Mouse (Mus musculus) ES-E14 (cell line): ENCODE measurements at regions not wholly inside any gene's neighbourhood (a gene's known extent, or its start where the extent isn't known, plus 50 kb on each side); places are given as distances from the start of the nearest gene placed in this dataset.
A peak's percentile ranks its signal among the peaks of the same experiment; 100 is the strongest.

Experiments
- DNase-seq: peaks from one replicate; pipeline ENCODE4 v3.0.0-alpha.2; 2013; ENCODE audit warnings: low read depth, low spot score
- H3K27ac ChIP-seq: 2 replicates; pipeline ENCODE4 v1.5.1; 2012; ENCODE audit warnings: low read depth, mild to moderate bottlenecking, low read length, moderate library complexity, mixed read lengths; ENCODE audit not compliant: poor library complexity, insufficient read depth, severe bottlenecking
- H3K36me3 ChIP-seq: 2 replicates; pipeline ENCODE4 v1.6.1; 2012; ENCODE audit warnings: mild to moderate bottlenecking, low read length, moderate library complexity, mixed read lengths; ENCODE audit not compliant: control insufficient read depth, poor library complexity, insufficient read depth, severe bottlenecking
- H3K4me1 ChIP-seq, 2 experiments: fragments of 150-350 bp in 1 of 2; sonication (generic) in 1 of 2; 2 replicates each; pipeline ENCODE4 v1.6.1; 2012; ENCODE audit warnings: low read length in 2 of 2, mild to moderate bottlenecking in 1 of 2, mixed read lengths in 1 of 2; ENCODE audit not compliant: control insufficient read depth in 2 of 2, insufficient read depth in 2 of 2, poor library complexity in 1 of 2
- H3K4me3 ChIP-seq, 2 experiments: fragments of 150-350 bp in 1 of 2; sonication (generic) in 1 of 2; 2 replicates each; pipeline ENCODE4 v1.5.1; 2012; ENCODE audit warnings: low read length in 2 of 2, low read depth in 1 of 2, mild to moderate bottlenecking in 1 of 2, mixed read lengths in 1 of 2; ENCODE audit not compliant: insufficient read depth in 1 of 2, poor library complexity in 1 of 2, severe bottlenecking in 1 of 2
- H3K9ac ChIP-seq: 2 replicates; pipeline ENCODE4 v1.6.1; 2012; ENCODE audit warnings: low read depth, mild to moderate bottlenecking, low read length, mixed read lengths; ENCODE audit not compliant: poor library complexity, insufficient read depth, severe bottlenecking
- H3K9me3 ChIP-seq: fragments of 150-350 bp; sonication (generic); 2 replicates; pipeline ENCODE4 v1.6.1; 2012; ENCODE audit warnings: low read depth, mild to moderate bottlenecking, low read length; ENCODE audit not compliant: control insufficient read depth, insufficient read depth
- CHD2 ChIP-seq: IDR thresholded peaks from 2 replicates; pipeline ENCODE4 v1.6.1; 2014; ENCODE audit warnings: mild to moderate bottlenecking, low read depth, low read length, inconsistent platforms
- HCFC1 ChIP-seq: IDR thresholded peaks from 2 replicates; pipeline ENCODE4 v1.6.1; 2012; ENCODE audit warnings: low read length, inconsistent platforms, borderline replicate concordance; ENCODE audit not compliant: insufficient read depth
- MAFK ChIP-seq: IDR thresholded peaks from 2 replicates; pipeline ENCODE4 v1.6.1; 2014; ENCODE audit warnings: mild to moderate bottlenecking, low read depth, low read length, inconsistent platforms; ENCODE audit not compliant: insufficient read depth
- ZC3H11A ChIP-seq: IDR thresholded peaks from 2 replicates; pipeline ENCODE4 v1.6.1; 2012; ENCODE audit warnings: low read depth, mild to moderate bottlenecking, inconsistent platforms, low read length, borderline replicate concordance
- ZNF384 ChIP-seq: IDR thresholded peaks from 2 replicates; pipeline ENCODE4 v1.6.1; 2012; ENCODE audit warnings: low read depth, low read length, inconsistent platforms
- in situ Hi-C, 2 experiments: fragments of 600-800 bp; cut with MboI; formaldehyde crosslinking; loops; one replicate each; pipeline ENCODE4 v1.15.1; 2025; ENCODE audit warnings: low sequenced_read_pairs in 2 of 2, inconsistent platforms in 1 of 2; ENCODE audit not compliant: unreplicated experiment in 2 of 2

DNA sequence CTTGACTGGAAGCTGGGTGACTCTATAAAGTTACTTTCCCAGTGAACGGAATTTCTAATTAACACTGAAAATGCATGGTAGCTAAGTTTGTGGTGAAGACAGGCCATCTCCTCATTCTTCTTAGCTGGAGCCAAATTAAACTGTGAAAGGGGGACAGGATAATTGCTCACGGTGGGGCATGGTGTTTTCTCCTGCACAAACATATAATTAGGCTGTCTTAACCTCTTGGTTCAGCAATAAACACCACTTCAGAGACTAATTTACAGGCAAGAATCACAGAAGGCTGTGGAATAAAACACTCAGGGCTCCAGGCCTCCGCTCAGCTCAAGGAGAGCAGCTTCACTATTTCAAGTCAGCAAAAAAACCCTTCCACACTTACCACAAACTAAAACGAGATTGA, 261.9 kb upstream of the Nt5e start:
- Histone ChIP-seq H3K9ac (no peak overlapping the region), H3K4me1 (peaks cover 0 to 14% of the 10 kb centered on the region in 2 experiments; a peak in 2 of 4 replicates), H3K36me3 (no peaks in the 10 kb centered on the region), H3K9me3 (no peaks in the 10 kb centered on the region), H3K27ac (no peak overlapping the region; the same call in 1 of the 2 replicates), H3K4me3 (no peak overlapping the region)
- DNase-seq, result no peak
- in situ Hi-C loops, result no loop called here
- TF ChIP-seq ZC3H11A (no peak), MAFK (no peak), HCFC1 (no peak)

DNA sequence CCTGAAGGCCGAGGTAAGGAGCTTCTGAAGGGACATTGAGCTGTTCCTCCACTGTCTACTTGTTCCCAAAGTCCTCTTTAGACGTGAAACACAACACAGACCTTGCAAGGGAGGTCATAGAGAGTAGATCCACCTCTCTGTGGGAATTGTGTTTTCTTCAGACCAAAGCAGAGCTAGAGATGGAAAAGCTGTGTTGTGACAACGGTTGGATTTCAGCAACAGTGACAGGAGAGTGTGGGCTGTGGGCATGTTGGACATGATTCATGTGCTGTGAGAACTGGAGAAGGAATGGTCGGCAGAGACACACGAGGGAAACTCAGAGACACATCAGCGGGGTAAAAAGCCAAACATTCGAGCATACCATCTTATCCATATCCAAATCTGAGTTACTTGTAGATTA, 261.2 kb upstream of the Nt5e start:
- Histone ChIP-seq H3K4me3 (no peak overlapping the region), H3K9ac (no peak overlapping the region), H3K4me1 (peaks cover 0 to 14% of the 10 kb centered on the region in 2 experiments; a peak in 2 of 4 replicates), H3K36me3 (no peaks in the 10 kb centered on the region), H3K9me3 (no peaks in the 10 kb centered on the region), H3K27ac (no peak overlapping the region)
- TF ChIP-seq ZC3H11A (no peak), MAFK (no peak), HCFC1 (no peak), ZNF384 (no peak), CHD2 (no peak)
- DNase-seq, result no peak
- in situ Hi-C loops, result no loop called here

DNA sequence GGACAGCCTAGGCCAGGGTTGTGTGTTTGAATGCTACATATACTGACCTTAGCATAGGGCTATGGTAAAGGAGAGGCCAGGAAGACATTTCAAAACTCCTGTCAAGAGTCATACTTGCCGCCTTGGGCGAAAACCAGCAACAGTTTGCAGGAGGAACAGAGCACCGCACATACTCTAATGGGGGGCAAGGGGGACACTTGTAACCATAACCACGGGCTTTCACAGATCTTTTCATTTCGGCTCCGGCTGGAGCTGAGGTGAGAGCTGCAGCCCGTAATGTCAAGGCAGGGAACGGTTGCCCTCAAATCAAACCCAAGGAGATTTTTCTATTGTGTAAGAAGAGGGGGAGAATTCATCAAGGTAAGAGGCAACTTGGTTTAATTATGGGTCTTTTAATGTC, 258.7 kb upstream of the Nt5e start:
- no peak overlapping the region for H3K9ac ChIP-seq
- H3K36me3 ChIP-seq, result no peaks in the 10 kb centered on the region
- H3K4me3 ChIP-seq, result no peak overlapping the region
- no peak for DNase-seq
- H3K9me3 ChIP-seq, result no peaks in the 10 kb centered on the region
- in situ Hi-C loops, result no loop called here
- TF ChIP-seq HCFC1 (no peak), ZC3H11A (no peak), CHD2 (no peak), MAFK (no peak), ZNF384 (no peak)
- H3K27ac ChIP-seq, result no peak overlapping the region
- peaks cover 0 to 14% of the 10 kb centered on the region in 2 experiments; a peak in 2 of 4 replicates for H3K4me1 ChIP-seq

DNA sequence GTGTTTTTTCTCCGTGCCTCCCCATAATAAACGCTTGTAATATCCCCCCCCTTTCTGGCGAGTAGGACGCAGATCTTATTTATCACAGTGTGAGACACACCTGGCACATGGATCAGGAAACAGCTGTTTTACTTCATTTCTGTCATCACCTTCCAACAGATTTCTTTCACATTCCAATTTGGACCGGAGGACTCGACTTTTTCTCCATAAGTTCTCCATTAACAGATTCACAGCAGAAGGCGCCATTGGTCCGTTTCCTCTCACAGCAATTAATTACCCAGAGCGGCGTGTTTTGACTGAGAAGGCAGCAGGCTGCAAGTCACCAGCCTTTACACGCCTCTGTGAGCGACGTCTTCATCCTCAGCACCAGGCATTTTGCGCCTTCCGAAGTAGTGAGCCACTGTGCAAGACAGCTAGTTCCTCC, 258.1 kb upstream of the Nt5e start:
- no peak overlapping the region for H3K27ac ChIP-seq
- H3K4me1 ChIP-seq, result peaks cover 0 to 11% of the 10 kb centered on the region in 2 experiments; a peak in 2 of 4 replicates
- TF ChIP-seq MAFK (no peak), ZNF384 (no peak), CHD2 (no peak), ZC3H11A (no peak)
- in situ Hi-C loops, result no loop called here
- H3K36me3 ChIP-seq, result no peaks in the 10 kb centered on the region
- DNase-seq, result no peak
- no peak overlapping the region for H3K9ac ChIP-seq
- 0 out of 4 replicates have a peak overlapping the region, but pooled peaks of 1 of the 2 experiments have one; percentile 15 for H3K4me3 ChIP-seq
- H3K9me3 ChIP-seq, result no peaks in the 10 kb centered on the region

DNA sequence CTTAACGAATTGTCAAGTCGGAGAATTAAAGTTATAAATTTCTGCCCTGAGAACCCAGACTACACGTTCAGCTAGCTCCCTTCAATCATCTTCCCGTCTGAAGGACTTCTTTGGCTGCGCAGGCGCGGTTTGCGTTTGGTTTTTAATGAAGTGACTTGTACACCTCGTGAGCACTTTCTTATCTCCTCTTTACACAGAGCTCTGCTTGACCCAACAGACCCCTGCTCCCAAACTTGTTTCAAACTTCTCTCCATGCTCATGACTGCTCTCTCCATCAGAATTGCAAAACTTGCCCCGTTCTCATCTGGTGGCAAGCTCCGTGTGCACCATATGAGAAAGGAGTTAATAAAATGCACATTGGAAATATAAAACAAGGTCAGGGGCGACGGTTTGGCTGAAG, 257.2 kb upstream of the Nt5e start:
- Histone ChIP-seq H3K9me3 (no peaks in the 10 kb centered on the region), H3K9ac (no peak overlapping the region), H3K27ac (no peak overlapping the region), H3K36me3 (no peaks in the 10 kb centered on the region), H3K4me1 (peaks cover 0 to 8% of the 10 kb centered on the region in 2 experiments; a peak in 2 of 4 replicates), H3K4me3 (no peak overlapping the region)
- no peak for TF ChIP-seq ZC3H11A
- no peak for TF ChIP-seq CHD2
- in situ Hi-C loops, result no loop called here
- no peak for DNase-seq
